Mouse (Mus musculus) testis, adult 2 months (tissue): ENCODE measurements around the gene Mllt3.

Experiments used
- CTCF ChIP-seq: fragments of 200-500 bp; IDR thresholded peaks from 2 replicates; pipeline ENCODE4 v1.5.1; 2012; ENCODE audit warnings: low read depth, mild to moderate bottlenecking, inconsistent platforms, low read length, moderate library complexity; ENCODE audit not compliant: control insufficient read depth, insufficient read depth, insufficient replicate concordance
- POLR2A ChIP-seq: fragments of 200-500 bp; IDR thresholded peaks from 2 replicates; pipeline ENCODE4 v1.6.1; 2012; ENCODE audit warnings: low read depth, mild to moderate bottlenecking, inconsistent platforms, low read length, moderate library complexity; ENCODE audit not compliant: control insufficient read depth

GRCm38 (mm10) chr4:87800276-87800675, 232.9 kb downstream of the Mllt3 start:
- TF ChIP-seq CTCF = no peak
- no peak for TF ChIP-seq POLR2A
